Mouse (Mus musculus): ENCODE measurements around the gene Tbc1d25. TPM values are rescaled to one million over a fixed set of nuclear protein-coding genes. Genes with fewer than 3 reads are reported as not detected.
A peak's percentile ranks its signal among the peaks of the same experiment; 100 is the strongest.

The Tbc1d25 gene
- polyA plus RNA-seq, 1 experiment from 2014 or later, result 22.4 TPM

- H3K9me3 ChIP-seq (ENCODE audit: control insufficient read depth, low read length), result no peaks in the 10 kb centered on the region
- peak within 1 kb of the TSS; percentile 63 for H3K4me2 ChIP-seq (ENCODE audit: low read length)
- no peaks in the 10 kb centered on the region for H3K36me3 ChIP-seq (ENCODE audit: control insufficient read depth, insufficient read depth, low read length)
- DNase-seq, result peak; percentile 13
- H3K27me3 ChIP-seq (ENCODE audit: control insufficient read depth, insufficient read depth, low read length), result no peaks in the 10 kb centered on the region
- ATAC-seq (ENCODE audit: low FRiP score, low TSS enrichment), result peak; percentile 60; the same call in 1 of the 2 replicates
- 0 out of 2 replicates have a peak, but pooled peaks cover 5% of the 10 kb centered on the region for H3K4me1 ChIP-seq (ENCODE audit: control insufficient read depth, insufficient read depth, low read length)
- H3K4me3 ChIP-seq (replicated peaks; ENCODE audit: low read depth, low read length), result peak within 1 kb of the TSS; percentile 49
- peak within 1 kb of the TSS; percentile 49; the same call in 1 of the 2 replicates for H3K9ac ChIP-seq (replicated peaks; ENCODE audit: low read length)
- peak within 1 kb of the TSS; percentile 76 for H3K27ac ChIP-seq (replicated peaks; ENCODE audit: low read depth, low read length)
- 37% methylated on average over 10 of the region's 10 CpGs for WGBS
Measured at GRCm38 (mm10) chrX:8193419-8193723, 17.4 kb upstream of the Tbc1d25 start, which contains the start of gene Ebp. TSS of gene Ebp (minus strand) at chrX:8193512.

GRCm38 (mm10) chrX:8192640-8193418, 16.8 kb upstream of the Tbc1d25 start:
- Histone ChIP-seq H3K4me3 (replicated peaks; ENCODE audit: low read depth, low read length) (peak overlapping the region; percentile 49), H3K27ac (replicated peaks; ENCODE audit: low read depth, low read length) (peak overlapping the region; percentile 76), H3K9ac (replicated peaks; ENCODE audit: low read length) (peak overlapping the region; percentile 49; the same call in 1 of the 2 replicates), H3K27me3 (ENCODE audit: control insufficient read depth, insufficient read depth, low read length) (no peaks in the 10 kb centered on the region), H3K36me3 (ENCODE audit: control insufficient read depth, insufficient read depth, low read length) (no peaks in the 10 kb centered on the region), H3K4me2 (ENCODE audit: low read length) (peak overlapping the region; percentile 63), H3K9me3 (ENCODE audit: control insufficient read depth, low read length) (no peaks in the 10 kb centered on the region), H3K4me1 (ENCODE audit: control insufficient read depth, insufficient read depth, low read length) (0 out of 2 replicates have a peak, but pooled peaks cover 5% of the 10 kb centered on the region)
- ATAC-seq (ENCODE audit: low FRiP score, low TSS enrichment) (peak; percentile 93), DNase-seq (peak; percentile 85)
- 21% methylated on average over 38 of the region's 38 CpGs for WGBS

- Histone ChIP-seq H3K27me3 (ENCODE audit: control insufficient read depth, insufficient read depth, low read length) (no peaks in the 10 kb centered on the region), H3K4me1 (ENCODE audit: control insufficient read depth, insufficient read depth, low read length) (0 out of 2 replicates have a peak, but pooled peaks cover 5% of the 10 kb centered on the region), H3K4me2 (ENCODE audit: low read length) (peak overlapping the region; percentile 63), H3K27ac (replicated peaks; ENCODE audit: low read depth, low read length) (peak overlapping the region; percentile 76), H3K9ac (replicated peaks; ENCODE audit: low read length) (peak overlapping the region; percentile 49; the same call in 1 of the 2 replicates), H3K36me3 (ENCODE audit: control insufficient read depth, insufficient read depth, low read length) (no peaks in the 10 kb centered on the region), H3K4me3 (replicated peaks; ENCODE audit: low read depth, low read length) (peak overlapping the region; percentile 49), H3K9me3 (ENCODE audit: control insufficient read depth, low read length) (no peaks in the 10 kb centered on the region)
- ATAC-seq (ENCODE audit: low FRiP score, low TSS enrichment) (no peak; the same call in 1 of the 2 replicates), DNase-seq (no peak)
- WGBS, result 16% methylated on average over 13 of the region's 13 CpGs
Measured at GRCm38 (mm10) chrX:8192126-8192639, 16.2 kb upstream of the Tbc1d25 start.

- Histone ChIP-seq H3K9ac (replicated peaks; ENCODE audit: low read length) (no peak overlapping the region), H3K27ac (replicated peaks; ENCODE audit: low read depth, low read length) (no peak overlapping the region), H3K36me3 (ENCODE audit: control insufficient read depth, insufficient read depth, low read length) (0 out of 2 replicates have a peak, but pooled peaks cover 6% of the 10 kb centered on the region), H3K9me3 (ENCODE audit: control insufficient read depth, low read length) (no peaks in the 10 kb centered on the region), H3K4me3 (replicated peaks; ENCODE audit: low read depth, low read length) (no peak overlapping the region), H3K4me1 (ENCODE audit: control insufficient read depth, insufficient read depth, low read length) (no peaks in the 10 kb centered on the region), H3K27me3 (ENCODE audit: control insufficient read depth, insufficient read depth, low read length) (no peaks in the 10 kb centered on the region), H3K4me2 (ENCODE audit: low read length) (no peak overlapping the region)
- 19% methylated on average over 7 of the region's 7 CpGs for WGBS
- ATAC-seq (ENCODE audit: low FRiP score, low TSS enrichment) (no peak), DNase-seq (no peak)
Measured at GRCm38 (mm10) chrX:8182871-8183540, 7.0 kb upstream of the Tbc1d25 start.

GRCm38 (mm10) chrX:8179646-8180045, 3.7 kb upstream of the Tbc1d25 start:
- ATAC-seq (ENCODE audit: low FRiP score, low TSS enrichment) (no peak), DNase-seq (no peak)
- H3K4me2 ChIP-seq (ENCODE audit: low read length), result no peak overlapping the region
- no peaks in the 10 kb centered on the region for H3K27me3 ChIP-seq (ENCODE audit: control insufficient read depth, insufficient read depth, low read length)
- no peak overlapping the region for H3K4me3 ChIP-seq (replicated peaks; ENCODE audit: low read depth, low read length)
- no peaks in the 10 kb centered on the region for H3K4me1 ChIP-seq (ENCODE audit: control insufficient read depth, insufficient read depth, low read length)
- H3K36me3 ChIP-seq (ENCODE audit: control insufficient read depth, insufficient read depth, low read length), result no peaks in the 10 kb centered on the region
- WGBS, result 94% methylated on average over 5 of the region's 5 CpGs
- H3K9me3 ChIP-seq (ENCODE audit: control insufficient read depth, low read length), result no peaks in the 10 kb centered on the region
- H3K9ac ChIP-seq (replicated peaks; ENCODE audit: low read length), result no peak overlapping the region
- H3K27ac ChIP-seq (replicated peaks; ENCODE audit: low read depth, low read length), result no peak overlapping the region

- ATAC-seq (ENCODE audit: low FRiP score, low TSS enrichment) (no peak), DNase-seq (no peak)
- Histone ChIP-seq H3K36me3 (ENCODE audit: control insufficient read depth, insufficient read depth, low read length) (no peaks in the 10 kb centered on the region), H3K4me1 (ENCODE audit: control insufficient read depth, insufficient read depth, low read length) (no peaks in the 10 kb centered on the region), H3K9ac (replicated peaks; ENCODE audit: low read length) (no peak overlapping the region), H3K4me3 (replicated peaks; ENCODE audit: low read depth, low read length) (no peak overlapping the region), H3K9me3 (ENCODE audit: control insufficient read depth, low read length) (no peaks in the 10 kb centered on the region), H3K27me3 (ENCODE audit: control insufficient read depth, insufficient read depth, low read length) (no peaks in the 10 kb centered on the region), H3K4me2 (ENCODE audit: low read length) (no peak overlapping the region), H3K27ac (replicated peaks; ENCODE audit: low read depth, low read length) (no peak overlapping the region)
- WGBS, result 95% methylated on average over 2 of the region's 2 CpGs
Measured at GRCm38 (mm10) chrX:8178871-8179270, 2.9 kb upstream of the Tbc1d25 start.

GRCm38 (mm10) chrX:8175169-8175503, 845 bp downstream of the Tbc1d25 start:
- H3K36me3 ChIP-seq (ENCODE audit: control insufficient read depth, insufficient read depth, low read length), result 0 out of 2 replicates have a peak, but pooled peaks cover 10% of the 10 kb centered on the region
- WGBS, result 18% methylated on average over 4 of the region's 4 CpGs
- DNase-seq (no peak), ATAC-seq (ENCODE audit: low FRiP score, low TSS enrichment) (peak; percentile 76; the same call in 1 of the 2 replicates)
- H3K9ac ChIP-seq (replicated peaks; ENCODE audit: low read length), result peak overlapping the region; percentile 52; the same call in 1 of the 2 replicates
- H3K27ac ChIP-seq (replicated peaks; ENCODE audit: low read depth, low read length), result no peak overlapping the region
- H3K4me1 ChIP-seq (ENCODE audit: control insufficient read depth, insufficient read depth, low read length), result no peaks in the 10 kb centered on the region
- no peaks in the 10 kb centered on the region for H3K27me3 ChIP-seq (ENCODE audit: control insufficient read depth, insufficient read depth, low read length)
- H3K4me2 ChIP-seq (ENCODE audit: low read length), result peak overlapping the region; percentile 60
- H3K4me3 ChIP-seq (replicated peaks; ENCODE audit: low read depth, low read length), result peak overlapping the region; percentile 54
- H3K9me3 ChIP-seq (ENCODE audit: control insufficient read depth, low read length), result no peaks in the 10 kb centered on the region

- 0 out of 2 replicates have a peak, but pooled peaks cover 26% of the 10 kb centered on the region for H3K36me3 ChIP-seq (ENCODE audit: control insufficient read depth, insufficient read depth, low read length)
- H3K27me3 ChIP-seq (ENCODE audit: control insufficient read depth, insufficient read depth, low read length), result no peaks in the 10 kb centered on the region
- ATAC-seq (ENCODE audit: low FRiP score, low TSS enrichment) (no peak), DNase-seq (no peak)
- no peak overlapping the region for H3K4me2 ChIP-seq (ENCODE audit: low read length)
- H3K4me1 ChIP-seq (ENCODE audit: control insufficient read depth, insufficient read depth, low read length), result no peaks in the 10 kb centered on the region
- H3K9ac ChIP-seq (replicated peaks; ENCODE audit: low read length), result no peak overlapping the region
- 89% methylated on average over 10 of the region's 10 CpGs for WGBS
- no peak overlapping the region for H3K27ac ChIP-seq (replicated peaks; ENCODE audit: low read depth, low read length)
- no peak overlapping the region for H3K4me3 ChIP-seq (replicated peaks; ENCODE audit: low read depth, low read length)
- H3K9me3 ChIP-seq (ENCODE audit: control insufficient read depth, low read length), result no peaks in the 10 kb centered on the region
Measured at GRCm38 (mm10) chrX:8167716-8168647, 8.0 kb downstream of the Tbc1d25 start.

All from midbrain, embryonic 14.5 days (tissue).